Mouse (Mus musculus): Measurements from ENCODE around the gene Pitx2. TPM values are rescaled to one million over a fixed set of nuclear protein-coding genes. Genes with fewer than 3 reads are reported as not detected.

Pitx2 gene
- polyA plus RNA-seq (2012; ENCODE audit: low replicate concordance), result not detected in 2 replicates

GRCm38 (mm10) chr3:129199609-129200500, at the start of gene Pitx2:
Gene Pitx2 (plus strand): TSS chr3:129199878.

Other genes with a start within 250 kb of the Pitx2 start
- not detected in 2 replicates for gene Enpep, start 132.8 kb downstream of the Pitx2 start, polyA plus RNA-seq (2012; ENCODE audit: low replicate concordance)